Mouse (Mus musculus): ENCODE measurements around the gene Ube2r2. TPM values are rescaled to one million over a fixed set of nuclear protein-coding genes. Genes with fewer than 3 reads are reported as not detected.
A peak's percentile ranks its signal among the peaks of the same experiment; 100 is the strongest.

Ube2r2 gene
- polyA plus RNA-seq, 1 experiment from 2014 or later: 93.9 TPM

DNA sequence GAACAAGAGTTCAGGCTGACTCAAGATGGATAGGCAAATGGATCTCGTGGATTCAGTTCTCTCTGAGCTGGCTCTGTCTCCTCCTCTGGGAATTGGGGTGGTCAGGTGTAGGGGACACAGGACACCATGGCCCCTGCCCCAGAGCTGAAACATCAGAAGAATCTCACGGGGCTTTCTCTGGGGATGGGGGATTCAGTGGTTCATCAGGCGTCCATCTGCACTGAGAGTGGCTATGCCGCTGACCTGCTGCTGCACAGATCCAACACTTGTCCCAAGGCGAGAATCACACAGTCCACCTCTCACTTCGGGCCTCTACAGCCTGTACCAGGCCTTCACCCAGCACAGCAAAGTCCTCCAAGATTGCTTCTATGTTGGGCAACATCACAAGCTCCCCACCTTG is 20.5 kb upstream of the Ube2r2 start:
- H3K4me3 ChIP-seq (replicated peaks; ENCODE audit: low read depth, low read length): no peak overlapping the region
- H3K9ac ChIP-seq (ENCODE audit: low read depth, low read length): no peak overlapping the region
- no peak for TF ChIP-seq CTCF (IDR thresholded peaks at IDR 0.05; ENCODE audit: low read depth)
- H3K27me3 ChIP-seq (ENCODE audit: insufficient read depth, low read length): no peaks in the 10 kb centered on the region
- peaks cover 50% of the 10 kb centered on the region for H3K36me3 ChIP-seq (ENCODE audit: insufficient read depth, low read length)
- H3K4me2 ChIP-seq (ENCODE audit: low read length): no peak overlapping the region
- no peaks in the 10 kb centered on the region for H3K9me3 ChIP-seq (replicated peaks; ENCODE audit: low read length)
- ATAC-seq (replicated peaks; ENCODE audit: low FRiP score, low read depth): no peak
- no peak overlapping the region for H3K27ac ChIP-seq
- 90% methylated on average over 6 of the region's 6 CpGs for WGBS
- no peak for DNase-seq (ENCODE audit: low spot score)
- no peaks in the 10 kb centered on the region for H3K4me1 ChIP-seq (replicated peaks; ENCODE audit: insufficient read depth, low read length)

DNA sequence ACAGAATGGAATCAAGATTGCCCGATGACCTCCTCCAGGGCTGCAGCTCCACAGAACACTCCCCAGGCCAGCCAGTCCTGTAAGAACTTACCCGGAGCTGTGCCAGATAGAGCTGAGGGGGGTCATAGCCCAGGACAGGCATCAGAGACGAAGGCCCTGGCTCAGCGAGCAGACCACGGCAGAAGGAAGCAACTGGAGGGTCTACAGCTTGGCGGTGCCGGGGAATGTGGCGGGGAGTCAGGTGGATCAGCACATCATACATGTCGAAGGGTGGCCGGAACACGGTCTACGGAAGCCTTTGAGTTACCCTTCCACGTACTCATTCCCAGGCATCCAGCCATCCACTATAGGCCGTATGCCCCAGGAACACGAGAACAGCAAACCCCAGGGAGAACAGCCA is 19.8 kb upstream of the Ube2r2 start:
- H3K9me3 ChIP-seq (replicated peaks; ENCODE audit: low read length): no peaks in the 10 kb centered on the region
- peaks cover 57% of the 10 kb centered on the region for H3K36me3 ChIP-seq (ENCODE audit: insufficient read depth, low read length)
- no peak for ATAC-seq (replicated peaks; ENCODE audit: low FRiP score, low read depth)
- H3K27me3 ChIP-seq (ENCODE audit: insufficient read depth, low read length): no peaks in the 10 kb centered on the region
- DNase-seq (ENCODE audit: low spot score): no peak
- H3K4me2 ChIP-seq (ENCODE audit: low read length): no peak overlapping the region
- H3K27ac ChIP-seq: no peak overlapping the region
- WGBS: 94% methylated on average over 15 of the region's 15 CpGs
- no peak overlapping the region for H3K4me3 ChIP-seq (replicated peaks; ENCODE audit: low read depth, low read length)
- H3K4me1 ChIP-seq (replicated peaks; ENCODE audit: insufficient read depth, low read length): no peaks in the 10 kb centered on the region
- TF ChIP-seq CTCF (IDR thresholded peaks at IDR 0.05; ENCODE audit: low read depth): no peak
- no peak overlapping the region for H3K9ac ChIP-seq (ENCODE audit: low read depth, low read length)

DNA sequence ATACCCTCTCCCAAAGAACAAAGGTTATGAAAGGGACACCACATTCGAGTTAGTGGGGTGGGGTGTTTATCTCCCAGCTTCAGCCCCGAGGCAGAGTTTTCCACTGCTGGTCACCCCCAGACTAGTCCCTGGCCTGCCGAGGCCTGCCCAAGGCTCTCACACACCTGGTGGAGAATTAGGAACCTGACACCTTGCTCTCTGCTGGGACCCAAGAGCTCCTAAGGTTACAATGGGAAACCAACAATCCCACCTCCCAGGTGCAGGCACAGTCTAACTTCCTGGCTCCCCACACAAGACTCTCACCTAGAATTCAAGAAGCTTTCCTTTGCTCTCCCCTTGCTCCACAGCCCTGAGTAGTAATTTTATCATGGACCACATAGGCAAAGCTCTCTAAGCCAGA is 18.7 kb upstream of the Ube2r2 start:
- Histone ChIP-seq H3K4me1 (replicated peaks; ENCODE audit: insufficient read depth, low read length) (no peaks in the 10 kb centered on the region), H3K9me3 (replicated peaks; ENCODE audit: low read length) (no peaks in the 10 kb centered on the region), H3K4me3 (replicated peaks; ENCODE audit: low read depth, low read length) (no peak overlapping the region), H3K9ac (ENCODE audit: low read depth, low read length) (no peak overlapping the region), H3K27ac (no peak overlapping the region), H3K4me2 (ENCODE audit: low read length) (no peak overlapping the region), H3K27me3 (ENCODE audit: insufficient read depth, low read length) (no peaks in the 10 kb centered on the region), H3K36me3 (ENCODE audit: insufficient read depth, low read length) (peaks cover 67% of the 10 kb centered on the region)
- WGBS: 81% methylated on average over 3 of the region's 3 CpGs
- ATAC-seq (replicated peaks; ENCODE audit: low FRiP score, low read depth) (no peak), DNase-seq (ENCODE audit: low spot score) (no peak)
- no peak for TF ChIP-seq CTCF (IDR thresholded peaks at IDR 0.05; ENCODE audit: low read depth)

DNA sequence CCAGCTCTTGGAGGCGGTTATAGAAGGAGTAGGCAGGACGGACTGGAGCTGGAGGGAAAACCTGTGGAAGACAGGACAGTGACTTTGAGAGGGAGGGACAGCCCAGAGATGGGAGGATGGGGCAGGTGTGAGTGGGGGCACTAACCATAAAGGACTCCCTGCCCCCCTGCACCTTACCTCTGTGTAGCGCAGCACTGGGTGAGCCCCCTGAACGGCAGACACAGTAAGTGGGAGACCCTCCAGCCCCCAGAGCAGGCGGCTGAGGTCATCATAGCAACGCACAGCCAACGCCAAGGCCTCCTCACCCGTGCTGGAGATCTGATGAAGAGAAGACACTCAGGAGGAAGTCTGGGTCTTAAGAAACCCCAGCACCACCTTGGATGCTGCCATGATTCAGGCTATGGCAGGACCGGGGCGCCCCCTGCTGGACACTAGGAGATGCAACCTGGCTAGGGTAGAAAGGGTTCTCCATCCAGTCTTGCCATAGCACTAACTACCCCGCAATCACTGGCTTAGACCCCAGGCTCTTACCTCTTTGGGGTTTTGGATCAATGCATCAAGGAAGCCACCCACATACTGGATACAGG is 16.7 kb upstream of the Ube2r2 start:
- 69% methylated on average over 11 of the region's 11 CpGs for WGBS
- ATAC-seq (replicated peaks; ENCODE audit: low FRiP score, low read depth): peak; percentile 41; the same call in 1 of the 2 replicates
- peaks cover 65% of the 10 kb centered on the region for H3K36me3 ChIP-seq (ENCODE audit: insufficient read depth, low read length)

DNA sequence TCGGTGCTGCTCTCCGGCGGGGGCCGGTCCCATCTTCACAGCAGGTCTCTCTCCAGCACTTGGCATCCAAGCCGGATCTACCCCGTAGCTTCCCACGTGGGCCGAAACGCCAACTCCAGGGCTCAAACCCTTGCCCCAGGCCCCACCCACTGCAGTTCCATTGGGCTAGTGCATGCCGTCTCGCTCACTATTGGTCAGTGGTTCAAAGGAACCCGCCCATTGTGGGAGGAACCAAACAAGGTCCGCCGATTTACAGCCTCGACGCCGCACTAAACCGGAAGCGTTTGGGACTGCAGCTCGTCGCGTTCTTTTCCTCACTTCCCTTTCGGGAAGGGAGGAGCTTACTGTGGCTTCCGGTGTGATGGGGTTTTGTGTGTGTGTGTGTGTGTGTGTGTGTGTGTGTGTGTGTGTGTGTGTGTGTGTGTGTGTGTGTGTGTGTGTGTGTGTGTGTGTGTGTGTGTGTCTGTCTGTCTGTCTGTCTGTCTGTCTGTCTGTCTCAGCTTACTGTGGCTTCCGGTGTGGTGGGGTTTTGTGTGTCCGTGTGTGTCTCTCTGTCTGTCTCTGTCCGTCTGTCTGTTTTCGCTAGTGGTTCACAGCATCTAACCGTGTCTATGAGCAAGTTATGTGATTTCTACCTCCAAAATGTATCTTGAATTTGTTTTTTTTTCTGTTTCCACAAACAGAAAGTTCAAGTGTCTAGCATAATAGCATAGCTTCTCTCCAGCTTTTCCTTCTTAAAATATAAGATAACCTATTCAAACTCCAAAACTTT is 11.2 kb upstream of the Ube2r2 start, which contains the start of gene Nol6:
TSS of gene Nol6 (minus strand) at position 276 of the 772 bp plus-strand sequence.
- Histone ChIP-seq H3K36me3 (ENCODE audit: insufficient read depth, low read length) (peaks cover 23% of the 10 kb centered on the region), H3K9ac (ENCODE audit: low read depth, low read length) (peak within 1 kb of the TSS; percentile 68), H3K4me1 (replicated peaks; ENCODE audit: insufficient read depth, low read length) (peaks cover 8% of the 10 kb centered on the region), H3K9me3 (replicated peaks; ENCODE audit: low read length) (no peaks in the 10 kb centered on the region), H3K4me3 (replicated peaks; ENCODE audit: low read depth, low read length) (peak within 1 kb of the TSS; percentile 63), H3K27ac (0 out of 2 replicates have a peak within 1 kb of the TSS, but pooled peaks have one; percentile 10), H3K27me3 (ENCODE audit: insufficient read depth, low read length) (no peaks in the 10 kb centered on the region), H3K4me2 (ENCODE audit: low read length) (peak within 1 kb of the TSS; percentile 83)
- ATAC-seq (replicated peaks; ENCODE audit: low FRiP score, low read depth) (peak; percentile 100), DNase-seq (ENCODE audit: low spot score) (peak; percentile 100)
- no peak for TF ChIP-seq CTCF (IDR thresholded peaks at IDR 0.05; ENCODE audit: low read depth)
- 2% methylated on average over 29 of the region's 29 CpGs for WGBS

More for the DNA sequence above, 16.7 kb upstream of the Ube2r2 start:
- no peak overlapping the region for H3K4me3 ChIP-seq (replicated peaks; ENCODE audit: low read depth, low read length)
- H3K9ac ChIP-seq (ENCODE audit: low read depth, low read length): no peak overlapping the region
- H3K27ac ChIP-seq: no peak overlapping the region
- peak; percentile 76 for DNase-seq (ENCODE audit: low spot score)
- peak; percentile 93 for TF ChIP-seq CTCF (IDR thresholded peaks at IDR 0.05; ENCODE audit: low read depth)
- peaks cover 8% of the 10 kb centered on the region for H3K4me1 ChIP-seq (replicated peaks; ENCODE audit: insufficient read depth, low read length)
- H3K9me3 ChIP-seq (replicated peaks; ENCODE audit: low read length): no peaks in the 10 kb centered on the region
- no peak overlapping the region for H3K4me2 ChIP-seq (ENCODE audit: low read length)
- no peaks in the 10 kb centered on the region for H3K27me3 ChIP-seq (ENCODE audit: insufficient read depth, low read length)

DNA sequence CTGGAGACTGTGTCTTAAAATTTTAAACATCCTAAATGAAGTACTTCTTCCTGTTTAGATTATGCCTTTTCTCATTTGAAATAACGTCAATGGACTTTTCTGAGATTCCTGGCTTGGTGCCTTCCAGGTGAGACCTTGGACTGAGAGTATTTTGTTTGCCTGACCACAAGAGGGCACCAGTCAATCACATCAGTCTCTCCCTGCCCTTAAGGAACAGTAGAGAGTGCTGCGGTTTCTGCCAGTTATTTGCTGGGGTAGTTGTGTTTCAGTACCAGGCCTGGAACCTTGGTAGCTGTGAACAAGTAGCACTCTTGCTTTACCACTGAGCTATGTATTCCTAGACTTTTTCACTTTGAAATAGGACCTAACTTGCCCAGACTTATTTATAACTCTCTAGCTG is 6.1 kb upstream of the Ube2r2 start:
- TF ChIP-seq CTCF (IDR thresholded peaks at IDR 0.05; ENCODE audit: low read depth): peak; percentile 87
- 3% methylated on average over 2 of the region's 2 CpGs for WGBS
- no peak overlapping the region for H3K9ac ChIP-seq (ENCODE audit: low read depth, low read length)
- H3K4me2 ChIP-seq (ENCODE audit: low read length): no peak overlapping the region
- no peaks in the 10 kb centered on the region for H3K4me1 ChIP-seq (replicated peaks; ENCODE audit: insufficient read depth, low read length)
- H3K4me3 ChIP-seq (replicated peaks; ENCODE audit: low read depth, low read length): no peak overlapping the region
- no peaks in the 10 kb centered on the region for H3K9me3 ChIP-seq (replicated peaks; ENCODE audit: low read length)
- no peak overlapping the region for H3K27ac ChIP-seq
- H3K27me3 ChIP-seq (ENCODE audit: insufficient read depth, low read length): no peaks in the 10 kb centered on the region
- ATAC-seq (replicated peaks; ENCODE audit: low FRiP score, low read depth): peak; percentile 72; the same call in 1 of the 2 replicates
- H3K36me3 ChIP-seq (ENCODE audit: insufficient read depth, low read length): no peaks in the 10 kb centered on the region
- peak; percentile 84 for DNase-seq (ENCODE audit: low spot score)

Data from kidney, postnatal 0 days (tissue).